Mouse (Mus musculus): ENCODE data around the gene Kcna10.

DNA sequence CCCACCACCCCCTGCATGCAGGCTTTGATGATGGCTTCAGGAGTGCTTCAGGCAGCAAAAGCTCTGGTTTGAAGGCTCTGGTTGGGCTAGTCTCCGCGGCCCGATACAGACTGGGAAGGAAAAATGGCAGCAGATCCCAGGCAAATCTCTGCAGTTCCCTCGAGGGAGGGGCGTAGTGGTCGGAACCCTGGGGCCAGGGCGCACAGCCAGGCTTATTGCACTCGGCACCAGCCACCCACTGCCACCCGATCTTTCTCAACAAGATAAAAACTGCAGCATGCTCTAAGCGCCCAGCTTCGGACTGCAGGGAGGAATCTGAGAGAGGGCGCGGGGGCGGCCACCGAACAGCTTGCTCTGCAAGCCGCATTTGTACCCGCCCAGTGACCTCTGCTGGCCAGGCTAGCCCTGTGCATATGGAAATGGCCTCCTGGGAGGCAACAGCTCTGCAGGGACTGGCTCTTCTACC, 23.0 kb upstream of the Kcna10 start:
- no peak for TF ChIP-seq POLR2A (IDR thresholded peaks at IDR 0.05; ENCODE audit: borderline replicate concordance, extremely low read depth, insufficient read depth, insufficient read length, poor library complexity, severe bottlenecking)
- peak; percentile 36; the same call in 1 of the 2 replicates for TF ChIP-seq CTCF (IDR thresholded peaks at IDR 0.05; ENCODE audit: borderline replicate concordance, extremely low read depth, insufficient read depth, insufficient read length)

Data from brain, embryonic 14.5 days (tissue).